Mouse (Mus musculus) lung, embryonic 16.5 days (tissue): ENCODE measurements around the gene Ano10. TPM values are rescaled to one million over a fixed set of nuclear protein-coding genes. Genes with fewer than 3 reads are reported as not detected.
"Not testable (repeated sequence)": the region's sequence is repeated elsewhere in the genome, so short reads cannot be mapped to it uniquely, and the experiment has no call there.

ENCODE experiments used
- ATAC-seq: fragments of 200-750 bp; cut with Nextera tagmentation; 2 replicates; pipeline ENCODE4 v1.8.0; 2017; ENCODE audit warnings: low read depth, mild to moderate bottlenecking, moderate library complexity
- H3K27ac ChIP-seq: fragments of 300-500 bp; sonication (generic); 2 replicates; pipeline ENCODE4 v1.5.1; 2014; ENCODE audit warnings: mild to moderate bottlenecking, control low read depth, low read length
- H3K27me3 ChIP-seq: fragments of 300-500 bp; sonication (generic); 2 replicates; pipeline ENCODE4 v1.6.1; 2014; ENCODE audit warnings: low read depth, low read length, mixed read lengths; ENCODE audit not compliant: control insufficient read depth, insufficient read depth
- H3K36me3 ChIP-seq: fragments of 300-500 bp; sonication (generic); 2 replicates; pipeline ENCODE4 v1.6.1; 2014; ENCODE audit warnings: low read length; ENCODE audit not compliant: control insufficient read depth, insufficient read depth
- H3K4me1 ChIP-seq: fragments of 300-500 bp; sonication (generic); replicated peaks from 2 replicates; pipeline ENCODE4 v1.6.1; 2014; ENCODE audit warnings: low read length, mixed read lengths; ENCODE audit not compliant: control insufficient read depth, insufficient read depth
- H3K4me2 ChIP-seq: fragments of 300-500 bp; sonication (generic); 2 replicates; pipeline ENCODE4 v1.6.1; 2014; ENCODE audit warnings: low read depth, low read length, control low read depth
- H3K4me3 ChIP-seq: fragments of 300-500 bp; sonication (generic); 2 replicates; pipeline ENCODE4 v1.5.1; 2014; ENCODE audit warnings: mild to moderate bottlenecking, low read length, control low read depth
- H3K9ac ChIP-seq: fragments of 300-500 bp; sonication (generic); 2 replicates; pipeline ENCODE4 v1.6.1; 2014; ENCODE audit warnings: low read length, control low read depth
- H3K9me3 ChIP-seq: fragments of 300-500 bp; sonication (generic); 2 replicates; pipeline ENCODE4 v1.6.1; 2016; ENCODE audit warnings: low read length; ENCODE audit not compliant: control insufficient read depth
- WGBS: fragments of 180-500 bp; shearing (Covaris S2); extraction: QIAGEN DNeasy Blood & Tissue Kit; methylation state at CpG from one replicate; pipeline ENCODE4 v1.1.7; 2014; 5-methylcytosine and 5-hydroxymethylcytosine counted together
- polyA plus RNA-seq: library from polyadenylated mRNA; unstranded; fragments of >200 nt; fragmentation: Nextera tagmentation; extraction: Ambion mirVana; gene quantifications from 2 replicates; pipeline ENCODE4 v1.2.1, GENCODE M21; 2015

Gene Ano10
- polyA plus RNA-seq, 1 experiment from 2014 or later, result 31.8 TPM

- Histone ChIP-seq H3K27ac (no peak overlapping the region), H3K9me3 (no peaks in the 10 kb centered on the region), H3K27me3 (no peaks in the 10 kb centered on the region), H3K4me1 (peaks cover 5% of the 10 kb centered on the region; the same call in 1 of the 2 replicates), H3K4me2 (no peak overlapping the region), H3K9ac (no peak overlapping the region), H3K4me3 (no peak overlapping the region), H3K36me3 (peaks cover 4% of the 10 kb centered on the region; the same call in 1 of the 2 replicates)
- no peak for ATAC-seq
- WGBS, result 66% methylated on average over 9 of the region's 9 CpGs
Measured at GRCm38 (mm10) chr9:122173405-122174233, 120.6 kb downstream of the Ano10 start.

- Histone ChIP-seq H3K4me3 (no peak overlapping the region), H3K4me2 (no peak overlapping the region), H3K9ac (no peak overlapping the region), H3K36me3 (peaks cover 4% of the 10 kb centered on the region; the same call in 1 of the 2 replicates), H3K27me3 (no peaks in the 10 kb centered on the region), H3K4me1 (no peaks in the 10 kb centered on the region), H3K27ac (no peak overlapping the region), H3K9me3 (no peaks in the 10 kb centered on the region)
- WGBS, result 80% methylated on average over 11 of the region's 11 CpGs
- no peak for ATAC-seq
Measured at GRCm38 (mm10) chr9:122172612-122173186, 121.5 kb downstream of the Ano10 start.

GRCm38 (mm10) chr9:122169901-122170300 lies 124.3 kb downstream of the Ano10 start:
- no peak for ATAC-seq
- Histone ChIP-seq H3K9ac (no peak overlapping the region), H3K36me3 (peaks cover 20% of the 10 kb centered on the region), H3K4me3 (no peak overlapping the region), H3K9me3 (no peaks in the 10 kb centered on the region), H3K4me1 (no peaks in the 10 kb centered on the region), H3K4me2 (no peak overlapping the region), H3K27ac (no peak overlapping the region), H3K27me3 (no peaks in the 10 kb centered on the region)
- 88% methylated on average over 6 of the region's 6 CpGs for WGBS

- H3K27ac ChIP-seq, H3K27me3 ChIP-seq, H3K9ac ChIP-seq, H3K4me3 ChIP-seq, H3K4me1 ChIP-seq, H3K4me2 ChIP-seq, ATAC-seq, H3K9me3 ChIP-seq: not testable (repeated sequence)
- 52% methylated on average over 5 of the region's 5 CpGs for WGBS
- peaks cover 34% of the 10 kb centered on the region for H3K36me3 ChIP-seq
Measured at GRCm38 (mm10) chr9:122167719-122168118, 126.5 kb downstream of the Ano10 start.

DNA sequence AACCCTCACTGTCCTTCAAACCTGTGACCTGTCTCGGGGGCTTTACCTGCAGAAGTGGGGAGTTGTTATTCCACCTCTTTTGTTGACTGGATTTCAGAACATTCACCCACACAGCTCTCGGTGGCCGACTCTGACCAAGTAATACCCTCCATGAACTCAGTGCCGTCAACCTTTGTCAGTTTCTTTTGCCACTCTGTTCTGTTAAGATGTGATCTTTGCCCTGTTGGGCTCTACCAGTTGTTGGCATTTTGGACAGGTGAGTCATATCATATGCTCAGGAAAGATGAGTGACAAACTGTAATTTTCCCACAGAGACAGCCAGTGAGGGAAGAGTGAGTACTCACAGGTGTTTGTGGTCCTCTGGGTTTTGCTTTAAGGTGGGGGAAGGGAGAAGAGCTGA lies 129.7 kb downstream of the Ano10 start:
- ATAC-seq, result no peak
- no peaks in the 10 kb centered on the region for H3K9me3 ChIP-seq
- H3K27me3 ChIP-seq, result no peaks in the 10 kb centered on the region
- no peak overlapping the region for H3K27ac ChIP-seq
- H3K4me3 ChIP-seq, result no peak overlapping the region
- WGBS, result 89% methylated on average over 4 of the region's 4 CpGs
- H3K9ac ChIP-seq, result no peak overlapping the region
- H3K4me1 ChIP-seq, result no peaks in the 10 kb centered on the region
- H3K4me2 ChIP-seq, result no peak overlapping the region
- peaks cover 39% of the 10 kb centered on the region for H3K36me3 ChIP-seq

- no peak overlapping the region for H3K9ac ChIP-seq
- no peak overlapping the region for H3K27ac ChIP-seq
- 94% methylated on average over 14 of the region's 14 CpGs for WGBS
- H3K36me3 ChIP-seq, result peaks cover 30% of the 10 kb centered on the region
- no peak for ATAC-seq
- H3K4me2 ChIP-seq, result no peak overlapping the region
- H3K9me3 ChIP-seq, result no peaks in the 10 kb centered on the region
- H3K27me3 ChIP-seq, result no peaks in the 10 kb centered on the region
- no peak overlapping the region for H3K4me3 ChIP-seq
- H3K4me1 ChIP-seq, result no peaks in the 10 kb centered on the region
Measured at GRCm38 (mm10) chr9:122157079-122157441, 137.2 kb downstream of the Ano10 start.

DNA sequence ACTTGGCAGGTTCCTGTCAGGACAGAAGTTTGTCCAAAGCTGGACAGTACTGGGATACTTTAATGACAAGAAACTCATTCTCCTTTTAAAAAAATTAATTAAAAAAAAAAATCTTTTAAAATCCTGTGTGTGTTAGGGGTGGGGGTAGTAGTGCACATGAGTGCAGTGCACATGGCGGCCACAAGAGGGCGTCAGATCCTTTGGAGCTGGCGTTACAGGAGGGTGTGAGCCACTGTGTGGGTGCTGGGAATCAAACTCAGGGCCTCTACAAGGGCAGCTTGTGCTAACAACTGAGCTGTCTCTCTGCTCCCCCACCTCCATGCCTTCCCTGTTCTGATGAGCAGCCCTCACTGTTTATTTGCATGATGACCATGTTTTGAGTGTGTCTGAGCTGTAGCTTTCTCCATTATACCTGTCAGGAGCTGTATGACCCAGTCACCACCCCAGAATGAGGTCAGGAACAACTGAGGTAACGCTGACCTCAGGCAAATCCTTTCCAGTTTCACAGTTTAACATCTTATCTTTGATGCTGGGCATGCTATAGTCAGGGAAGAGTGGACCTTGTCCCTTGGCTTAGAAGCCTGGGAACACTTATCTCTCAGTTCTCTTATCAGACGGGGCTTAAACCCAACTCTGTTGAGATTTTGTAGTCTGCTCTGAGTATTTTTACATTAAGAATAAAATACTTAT lies 137.7 kb downstream of the Ano10 start:
- Histone ChIP-seq H3K36me3 (peaks cover 30% of the 10 kb centered on the region), H3K9me3 (no peaks in the 10 kb centered on the region), H3K4me3 (no peak overlapping the region), H3K4me1 (no peaks in the 10 kb centered on the region), H3K4me2 (no peak overlapping the region), H3K27me3 (no peaks in the 10 kb centered on the region), H3K9ac (no peak overlapping the region), H3K27ac (no peak overlapping the region)
- 80% methylated on average over 5 of the region's 5 CpGs for WGBS
- no peak for ATAC-seq

DNA sequence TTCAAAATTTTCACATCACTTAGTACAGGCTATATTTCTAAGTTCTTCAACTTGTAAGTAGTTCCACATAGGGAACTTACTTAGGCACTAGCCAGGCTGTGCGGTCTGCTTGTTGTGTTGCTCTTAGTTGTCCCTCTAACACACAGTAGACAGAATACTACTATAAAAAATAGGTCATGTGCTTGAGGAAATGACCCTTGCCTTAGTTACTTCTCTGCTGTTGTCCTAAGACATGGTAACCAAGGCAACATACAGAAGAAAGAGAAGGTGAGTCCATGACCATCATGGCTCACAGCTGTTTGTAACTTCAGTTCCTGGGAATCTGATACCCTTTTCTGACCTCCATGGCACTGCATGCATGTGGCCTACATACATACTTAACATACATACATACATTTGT lies 139.0 kb downstream of the Ano10 start:
- no peaks in the 10 kb centered on the region for H3K27me3 ChIP-seq
- no peak for ATAC-seq
- no peak overlapping the region for H3K4me3 ChIP-seq
- no peak overlapping the region for H3K4me2 ChIP-seq
- H3K9me3 ChIP-seq, result no peaks in the 10 kb centered on the region
- no peak overlapping the region for H3K9ac ChIP-seq
- H3K27ac ChIP-seq, result no peak overlapping the region
- WGBS, result 93% methylated on average over 1 of the region's 1 CpGs
- H3K36me3 ChIP-seq, result peaks cover 21% of the 10 kb centered on the region
- no peaks in the 10 kb centered on the region; the same call in 1 of the 2 replicates for H3K4me1 ChIP-seq

DNA sequence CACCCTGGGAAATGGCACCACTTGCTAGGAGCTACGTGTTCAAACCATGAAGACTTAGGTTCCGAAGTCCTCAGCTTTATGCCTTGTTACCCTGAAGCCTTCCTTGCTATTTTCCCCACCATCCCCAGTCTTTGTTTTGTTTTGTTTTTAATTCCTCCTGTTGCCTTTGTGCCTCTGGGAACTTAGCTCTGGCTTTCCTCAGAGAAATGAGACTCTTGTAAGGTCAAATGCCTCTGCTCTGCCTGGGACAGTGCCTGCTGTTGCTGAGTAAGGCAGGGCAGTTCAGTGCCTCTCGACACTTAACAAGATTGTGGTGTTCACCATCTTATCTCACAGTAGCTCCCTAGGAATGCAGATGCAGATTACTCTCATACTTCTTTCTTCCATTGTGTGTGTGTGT lies 140.8 kb downstream of the Ano10 start:
- no peak overlapping the region for H3K4me2 ChIP-seq
- no peak overlapping the region for H3K4me3 ChIP-seq
- peaks cover 19% of the 10 kb centered on the region for H3K36me3 ChIP-seq
- H3K27ac ChIP-seq, result no peak overlapping the region
- ATAC-seq, result no peak
- no peaks in the 10 kb centered on the region for H3K27me3 ChIP-seq
- 83% methylated on average over 3 of the region's 3 CpGs for WGBS
- H3K9ac ChIP-seq, result no peak overlapping the region
- H3K9me3 ChIP-seq, result no peaks in the 10 kb centered on the region
- no peaks in the 10 kb centered on the region; the same call in 1 of the 2 replicates for H3K4me1 ChIP-seq
